Mouse (Mus musculus) CD4-positive, CD25-positive, alpha-beta regulatory T cell, adult 4 months (primary cell): ENCODE results near the gene Spaca3. TPM values are rescaled to one million over a fixed set of nuclear protein-coding genes. Genes with fewer than 3 reads are reported as not detected.

Source experiments
- ATAC-seq: one replicate; pipeline ENCODE4 v1.8.0; 2017
- polyA plus RNA-seq, 2 experiments: library from polyadenylated mRNA; unstranded; fragments of 100-300 nt; shearing (Covaris generic); gene quantifications; one replicate each; pipeline ENCODE4 v1.2.1; 2017

The Spaca3 gene
- polyA plus RNA-seq, 2 experiments from 2014 or later, result not detected

DNA sequence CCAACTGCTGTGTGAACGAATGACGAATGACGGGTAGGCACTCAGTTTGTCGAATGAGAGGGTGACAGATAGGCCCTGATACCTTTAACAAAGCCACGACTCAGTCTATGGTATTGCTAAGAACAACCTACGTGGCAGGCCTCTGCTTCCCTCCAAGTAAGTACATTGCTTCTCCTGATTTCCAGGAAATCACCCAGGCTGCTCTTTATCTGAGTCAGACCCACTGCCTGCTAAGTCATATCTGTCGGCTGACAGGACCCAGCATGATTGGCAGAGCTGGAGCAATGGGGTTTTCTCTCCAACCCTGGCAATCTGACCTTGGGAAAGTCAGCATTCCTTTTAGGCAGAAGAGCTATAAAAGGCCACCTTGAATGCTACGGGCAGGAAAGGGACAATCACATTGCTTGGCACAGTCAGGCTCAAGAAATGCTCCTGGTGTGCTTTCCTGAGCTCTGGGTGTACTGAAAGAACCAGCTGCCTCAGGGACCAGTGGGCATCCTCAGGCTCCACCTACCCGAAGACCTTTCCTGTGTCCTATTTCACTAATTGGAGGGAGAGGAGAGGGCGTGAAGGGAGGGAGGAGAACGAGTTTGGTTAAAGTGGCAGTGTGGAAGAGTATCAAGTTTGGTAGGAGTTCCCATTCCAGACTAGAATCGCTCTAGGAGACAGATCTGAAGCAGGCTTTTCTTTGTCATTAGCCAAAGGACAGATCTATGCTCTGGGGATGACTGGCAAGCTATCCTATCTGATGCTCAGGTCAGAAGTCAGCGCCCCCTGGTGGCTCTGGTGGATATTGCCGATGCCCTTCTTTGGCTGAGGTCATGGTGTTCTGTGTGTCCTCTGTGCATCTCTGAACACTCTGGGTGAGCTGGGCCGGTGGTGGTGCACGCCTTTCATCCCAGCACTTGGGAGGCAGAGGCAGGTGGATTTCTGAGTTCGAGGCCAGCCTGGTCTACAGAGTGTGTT lies 14.6 kb downstream of the Spaca3 start:
- no peak for ATAC-seq

DNA sequence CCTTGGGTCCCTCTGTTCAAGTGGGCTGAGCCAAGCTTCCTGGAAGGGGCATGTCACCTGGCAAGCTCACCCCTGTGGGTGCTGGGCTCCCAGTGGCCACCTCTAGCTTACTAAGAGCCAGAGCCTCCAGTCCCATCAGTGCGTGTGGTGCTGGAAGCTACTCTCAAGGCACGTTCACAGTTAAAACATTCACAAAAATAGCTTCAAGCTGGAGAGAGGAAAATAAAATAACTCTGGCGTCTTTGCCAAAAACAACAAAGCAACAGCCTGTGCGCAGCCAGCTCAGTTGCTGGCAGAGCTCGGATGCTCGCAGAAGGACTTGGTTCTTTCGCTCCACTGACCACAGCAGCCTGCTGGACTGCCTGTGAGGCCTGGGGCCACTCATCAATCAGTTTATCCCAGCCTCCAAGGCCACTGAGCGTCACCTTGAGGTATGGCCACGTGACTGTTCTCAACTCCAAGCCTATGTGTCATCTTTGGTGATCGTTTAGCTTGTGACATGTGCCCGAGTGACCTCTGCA lies 19.0 kb downstream of the Spaca3 start:
- no peak for ATAC-seq

GRCm38 (mm10) chr11:80878026-80878425 lies 19.9 kb downstream of the Spaca3 start:
- ATAC-seq, result no peak

DNA sequence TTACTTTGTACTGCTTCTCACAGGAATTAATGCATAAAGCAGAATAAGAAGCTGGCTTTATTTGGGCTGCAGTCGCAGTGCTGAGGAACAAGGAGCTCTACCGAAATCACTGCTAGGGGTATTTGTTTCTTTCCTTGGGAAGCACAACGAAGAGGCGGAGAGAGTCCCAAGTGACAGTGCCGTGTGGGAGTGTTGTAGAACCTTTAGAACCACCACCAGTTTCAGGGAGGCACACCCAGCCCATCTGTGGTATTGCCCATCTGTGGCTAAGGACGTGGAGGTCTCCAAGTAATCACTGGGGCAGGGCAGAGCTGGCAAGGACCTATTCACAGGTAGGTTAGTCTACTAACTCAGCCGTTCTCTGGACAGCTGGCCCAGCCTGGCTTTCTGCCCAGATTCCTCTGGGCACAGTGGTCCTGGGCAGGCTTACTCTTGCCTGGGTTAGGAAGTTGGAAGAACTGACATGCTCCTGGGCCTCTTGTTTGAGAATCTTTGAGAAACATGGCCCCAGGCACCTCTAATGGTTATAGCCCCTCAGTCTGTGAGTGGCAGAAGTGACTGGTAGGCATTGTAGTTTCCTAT lies 24.2 kb downstream of the Spaca3 start:
- no peak for ATAC-seq

DNA sequence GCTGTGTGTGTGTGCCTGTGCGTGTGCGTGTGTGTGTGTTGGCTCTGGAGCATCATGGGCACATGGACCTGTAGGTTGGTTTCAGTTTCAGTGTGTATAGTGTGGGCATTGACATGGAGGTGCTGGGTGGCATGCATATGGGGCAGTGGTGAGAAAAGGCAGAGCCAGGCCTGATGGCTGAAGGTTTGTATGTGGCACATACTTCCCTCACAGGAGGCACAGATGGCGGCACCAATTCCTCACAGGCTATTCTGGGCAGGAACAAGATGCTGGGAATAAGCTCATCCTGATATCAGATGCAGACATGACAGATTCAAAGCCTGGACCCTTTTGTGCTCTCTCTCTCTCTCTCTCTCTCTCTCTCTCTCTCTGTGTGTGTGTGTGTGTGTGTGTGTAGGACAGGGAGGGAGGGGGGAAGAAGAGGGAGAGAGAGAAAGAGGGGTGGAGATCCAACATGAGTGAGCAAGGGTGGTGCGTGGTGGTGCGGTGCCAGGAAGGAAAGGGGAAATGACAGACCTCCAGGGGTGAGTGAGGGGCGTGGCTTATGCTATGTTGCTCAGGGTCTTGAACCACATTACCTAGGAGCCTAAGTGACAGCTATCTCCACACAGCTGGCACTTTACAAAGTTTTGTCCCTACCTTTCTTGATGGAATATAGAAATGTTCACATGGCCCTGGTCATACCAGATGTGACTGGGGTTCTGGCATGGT lies 26.5 kb downstream of the Spaca3 start:
- no peak for ATAC-seq

- no peak for ATAC-seq
These were observed 28.2 kb downstream of the Spaca3 start for GRCm38 (mm10) chr11:80886365-80886764.

- no peak for ATAC-seq
These were observed 28.9 kb downstream of the Spaca3 start for GRCm38 (mm10) chr11:80887021-80887420.

DNA sequence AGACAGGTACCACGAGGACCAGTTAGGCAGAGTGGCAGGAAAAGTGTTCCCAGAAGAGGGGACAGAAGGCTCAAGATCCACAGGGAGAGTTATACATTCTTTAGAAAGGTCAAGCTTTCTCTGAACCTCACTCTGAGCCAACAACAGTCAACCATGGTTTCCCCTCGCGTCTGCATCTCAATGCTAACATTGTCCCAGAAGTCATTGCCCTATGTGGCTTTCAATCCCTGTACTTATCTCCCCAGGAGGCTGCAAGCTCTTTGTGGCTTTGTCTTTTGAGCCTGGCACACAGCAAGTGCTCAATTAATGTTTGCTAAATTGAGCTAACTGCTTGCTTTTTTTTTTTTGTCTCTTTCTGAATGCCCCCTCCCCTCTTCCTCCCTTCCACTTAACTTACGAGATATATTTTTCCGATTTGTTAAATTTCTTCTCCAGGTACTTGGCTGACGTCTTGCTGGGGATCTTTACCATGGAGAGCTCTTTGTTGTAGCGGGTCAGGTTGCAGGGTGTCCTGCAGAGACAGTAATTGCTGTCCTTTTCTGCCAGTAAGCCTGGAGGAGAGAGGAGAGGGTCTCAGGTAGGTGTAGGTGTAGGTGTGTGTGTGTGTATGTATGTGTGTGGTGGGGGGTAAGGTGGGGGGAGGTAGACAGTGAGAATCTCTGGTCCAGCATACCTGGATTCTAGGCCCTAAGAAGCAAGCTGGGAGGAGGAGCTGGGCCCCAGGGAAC lies 31.3 kb downstream of the Spaca3 start:
- no peak for ATAC-seq

- ATAC-seq, result no peak
These were observed 37.7 kb downstream of the Spaca3 start for GRCm38 (mm10) chr11:80895853-80896252.

DNA sequence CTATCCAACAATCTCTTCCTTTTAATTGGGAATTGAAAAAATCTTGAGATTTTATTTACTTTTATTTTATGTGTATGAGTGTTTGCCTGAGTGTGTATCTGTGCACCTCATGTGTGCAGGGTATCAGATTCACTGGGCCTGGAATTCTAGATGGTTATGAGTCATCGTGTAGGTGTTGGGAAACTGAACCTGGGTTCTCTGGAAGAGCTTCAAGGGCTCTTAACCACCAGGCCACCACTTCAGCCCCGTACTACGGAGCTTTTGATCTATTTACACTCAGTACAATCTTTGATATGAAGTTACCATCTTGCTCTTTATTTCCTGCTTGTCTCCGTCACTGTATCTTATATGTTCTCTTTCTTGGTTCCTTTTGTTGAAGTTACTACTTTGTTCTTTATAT lies 42.4 kb downstream of the Spaca3 start:
- ATAC-seq, result no peak

- ATAC-seq, result no peak
These were observed 44.5 kb downstream of the Spaca3 start for GRCm38 (mm10) chr11:80902664-80903063.

- ATAC-seq, result no peak
These were observed 45.3 kb downstream of the Spaca3 start for GRCm38 (mm10) chr11:80903426-80903825.

- ATAC-seq, result no peak
These were observed 46.4 kb downstream of the Spaca3 start for GRCm38 (mm10) chr11:80904559-80904958.

DNA sequence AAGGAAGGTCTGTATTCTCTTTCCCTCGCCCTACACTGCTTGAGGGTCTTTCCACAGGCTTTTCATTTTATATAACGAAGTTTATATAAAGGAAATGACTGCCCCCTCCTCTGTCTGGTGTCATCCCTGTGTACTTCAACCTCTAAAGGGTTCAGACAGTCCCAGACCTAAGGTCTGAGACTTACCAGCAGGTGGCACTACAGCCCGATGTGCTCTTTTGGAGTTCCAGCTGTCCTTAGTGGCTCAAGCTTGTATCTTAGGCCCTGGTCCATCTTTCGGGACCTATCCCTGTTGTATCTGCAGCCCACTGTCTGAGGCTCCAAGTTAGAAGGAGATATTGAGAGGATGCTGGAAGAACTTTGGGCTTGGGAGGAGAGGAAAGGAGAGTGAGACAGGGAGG lies 48.3 kb downstream of the Spaca3 start:
- ATAC-seq, result no peak

GRCm38 (mm10) chr11:80907820-80908219 lies 49.7 kb downstream of the Spaca3 start:
- ATAC-seq, result no peak

DNA sequence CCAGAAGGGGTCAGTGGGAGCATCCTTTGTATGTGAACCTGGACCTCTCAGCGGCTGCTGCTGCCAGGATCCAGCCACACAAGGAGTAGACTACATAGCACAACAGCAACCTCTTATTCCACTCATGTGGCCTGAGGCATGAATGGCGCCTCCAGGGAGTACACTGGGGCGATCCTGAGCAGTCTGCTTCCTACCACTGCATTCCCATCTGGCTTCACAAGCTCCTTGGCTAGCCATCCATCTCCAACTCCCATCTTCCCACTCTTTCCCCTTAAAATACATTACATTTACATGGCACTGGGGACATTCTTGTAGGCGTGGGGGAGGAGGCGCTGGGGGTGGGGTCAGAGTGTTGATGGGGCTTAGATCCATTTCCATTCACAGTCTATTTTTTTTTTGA lies 54.6 kb downstream of the Spaca3 start:
- no peak for ATAC-seq

DNA sequence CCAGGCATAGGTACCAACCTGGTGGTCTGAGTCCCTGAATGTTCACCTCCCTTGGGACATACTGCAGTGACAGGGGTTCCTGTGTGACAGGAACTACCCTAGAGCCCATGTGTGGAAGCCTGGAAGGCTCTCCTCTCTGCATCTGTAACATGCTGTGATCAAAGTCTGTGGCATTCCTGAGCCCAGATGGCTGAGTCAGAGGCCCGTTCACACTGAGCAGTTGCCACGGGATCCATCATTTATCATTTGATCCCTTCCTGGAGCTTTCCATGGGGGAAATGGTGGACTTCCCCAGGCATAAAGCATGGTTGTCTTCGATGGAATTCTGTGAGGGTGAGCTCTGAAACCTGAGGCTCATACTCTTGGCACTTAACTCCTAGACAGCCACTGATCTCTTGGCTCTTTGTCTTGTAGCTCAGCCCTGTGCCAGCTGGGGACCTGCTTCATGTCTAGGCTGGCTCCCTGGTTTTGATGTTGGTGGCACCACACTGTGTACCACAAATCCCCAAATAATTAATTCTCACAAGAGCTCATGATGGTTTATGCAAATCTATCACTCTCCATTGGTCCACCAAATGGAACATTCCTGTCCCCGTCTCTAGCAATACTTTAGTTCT lies 55.4 kb downstream of the Spaca3 start:
- ATAC-seq, result no peak

Other genes with a start within 250 kb of the Spaca3 start
- gene Myo1d, start 78.3 kb upstream of the Spaca3 start, polyA plus RNA-seq, result 1 to 10 TPM in 1 of 2 experiments, under 1 TPM in 1; 0.70 to 1.1 TPM
- gene Tmem98, start 48.2 kb upstream of the Spaca3 start, polyA plus RNA-seq, result not detected